In genomic region chr11:90126289-90126688, GRCm38 (mm10) we compare ENCODE assay signal across 14 mouse cellular contexts.
"Had no signal": no experiment of that assay in that cellular context is flagged by ENCODE, and none has a peak within 500 bp of the region (broad histone marks: within the 10 kb centered on the region; RNA-seq: fewer than 3 reads in every experiment).

No protein-coding gene starts in this region.

- H3K27ac ChIP-seq: liver, embryonic 12.5 days; liver, embryonic 14.5 days; lung, embryonic 15.5 days; midbrain, embryonic 12.5 days; midbrain, embryonic 15.5 days; neural tube, embryonic 12.5 days; stomach, embryonic 15.5 days; stomach, postnatal 0 days had no signal

- H3K4me2 ChIP-seq: liver, embryonic 12.5 days; lung, embryonic 15.5 days; midbrain, embryonic 12.5 days; midbrain, embryonic 15.5 days; neural tube, embryonic 12.5 days; stomach, embryonic 15.5 days had no signal

- H3K9me3 ChIP-seq: liver, embryonic 12.5 days; lung, embryonic 15.5 days; midbrain, embryonic 12.5 days; midbrain, embryonic 15.5 days; neural tube, embryonic 12.5 days; stomach, embryonic 15.5 days had no signal

- H3K4me3 ChIP-seq: liver, embryonic 12.5 days; lung, embryonic 15.5 days; midbrain, embryonic 12.5 days; midbrain, embryonic 15.5 days; neural tube, embryonic 12.5 days; stomach, embryonic 15.5 days had no signal

- ATAC-seq: liver, embryonic 12.5 days; midbrain, embryonic 15.5 days had no signal

- H3K36me3 ChIP-seq: liver, embryonic 12.5 days; lung, embryonic 15.5 days; midbrain, embryonic 12.5 days; midbrain, embryonic 15.5 days; neural tube, embryonic 12.5 days; stomach, embryonic 15.5 days had no signal

- DNase-seq: lung, adult 18-20 months; lung, postnatal 4 days; right cerebral cortex, postnatal 14 days; thymus, adult 2 months; thymus, postnatal 25 days; thymus, postnatal 4 days had no signal

- H3K27me3 ChIP-seq: liver, embryonic 12.5 days; lung, embryonic 15.5 days; midbrain, embryonic 12.5 days; midbrain, embryonic 15.5 days; neural tube, embryonic 12.5 days; stomach, embryonic 15.5 days had no signal

- H3K9ac ChIP-seq: liver, embryonic 12.5 days; liver, embryonic 14.5 days; lung, embryonic 15.5 days; midbrain, embryonic 12.5 days; midbrain, embryonic 15.5 days; neural tube, embryonic 12.5 days; stomach, embryonic 15.5 days had no signal

- H3K4me1 ChIP-seq: liver, embryonic 12.5 days had no signal
